Mouse (Mus musculus) liver, postnatal 0 days (tissue): ENCODE data around the gene Zgrf1.

ENCODE experiments used
- CTCF ChIP-seq: sonication (generic); IDR thresholded peaks from 2 replicates; pipeline ENCODE4 v1.5.1; 2016; ENCODE audit warnings: antibody characterized with exemption, low read depth
- EP300 ChIP-seq: IDR thresholded peaks from 2 replicates; pipeline ENCODE4 v1.6.1; 2016; ENCODE audit warnings: antibody characterized with exemption, low read depth, mild to moderate bottlenecking

- TF ChIP-seq CTCF (no peak), EP300 (no peak)
These were observed 87.7 kb downstream of the Zgrf1 start for GRCm38 (mm10) chr3:127640762-127641700.
